Mouse (Mus musculus) bone marrow, adult 2 months (tissue): ENCODE results near the gene Rab43.

Experiments used
- CTCF ChIP-seq: fragments of 200-500 bp; IDR thresholded peaks from 2 replicates; pipeline ENCODE4 v1.5.1; 2011; ENCODE audit warnings: low read length, control low read depth; ENCODE audit not compliant: control insufficient read depth, insufficient read depth
- POLR2A ChIP-seq: fragments of 200-500 bp; IDR thresholded peaks from 2 replicates; pipeline ENCODE4 v1.6.1; 2011; ENCODE audit warnings: low read depth, mild to moderate bottlenecking, control low read depth, low read length, borderline replicate concordance; ENCODE audit not compliant: control insufficient read depth

- TF ChIP-seq CTCF, result no peak
- no peak for TF ChIP-seq POLR2A
Observed at GRCm38 (mm10) chr6:87853446-87853845, 41.5 kb upstream of the Rab43 start.
